Mouse (Mus musculus) midbrain, embryonic 14.5 days (tissue): Measurements from ENCODE around the gene Ptcd1. TPM values are rescaled to one million over a fixed set of nuclear protein-coding genes. Genes with fewer than 3 reads are reported as not detected.

Experiments used
- ATAC-seq: fragments of 200-750 bp; cut with Nextera tagmentation; 2 replicates; pipeline ENCODE4 v1.8.0; 2017; ENCODE audit warnings: moderate number of reproducible peaks, moderate library complexity; ENCODE audit not compliant: low FRiP score, low TSS enrichment
- DNase-seq: peaks from one replicate; pipeline ENCODE4 v3.0.0-alpha.2; 2015
- H3K27ac ChIP-seq: fragments of 300-500 bp; sonication (generic); replicated peaks from 2 replicates; pipeline ENCODE4 v1.5.1; 2014; ENCODE audit warnings: mild to moderate bottlenecking, low read depth, low read length, moderate library complexity
- H3K27me3 ChIP-seq: fragments of 300-500 bp; sonication (generic); 2 replicates; pipeline ENCODE4 v1.6.1; 2014; ENCODE audit warnings: low read length, control low read depth, mixed read lengths; ENCODE audit not compliant: control insufficient read depth, insufficient read depth
- H3K36me3 ChIP-seq: fragments of 300-500 bp; sonication (generic); 2 replicates; pipeline ENCODE4 v1.6.1; 2014; ENCODE audit warnings: low read length, control low read depth; ENCODE audit not compliant: control insufficient read depth, insufficient read depth
- H3K4me1 ChIP-seq: fragments of 300-500 bp; sonication (generic); 2 replicates; pipeline ENCODE4 v1.6.1; 2014; ENCODE audit warnings: mild to moderate bottlenecking, antibody characterized with exemption, low read length, control low read depth; ENCODE audit not compliant: control insufficient read depth, insufficient read depth
- H3K4me2 ChIP-seq: fragments of 300-500 bp; sonication (generic); 2 replicates; pipeline ENCODE4 v1.6.1; 2014; ENCODE audit warnings: mild to moderate bottlenecking, low read length, moderate library complexity
- H3K4me3 ChIP-seq: fragments of 300-500 bp; sonication (generic); replicated peaks from 2 replicates; pipeline ENCODE4 v1.5.1; 2014; ENCODE audit warnings: low read depth, low read length
- H3K9ac ChIP-seq: fragments of 300-500 bp; sonication (generic); replicated peaks from 2 replicates; pipeline ENCODE4 v1.6.1; 2014; ENCODE audit warnings: mild to moderate bottlenecking, low read length, moderate library complexity
- H3K9me3 ChIP-seq: fragments of 300-500 bp; sonication (generic); 2 replicates; pipeline ENCODE4 v1.6.1; 2016; ENCODE audit warnings: low read length, control low read depth, mixed read lengths; ENCODE audit not compliant: control insufficient read depth
- WGBS: fragments of 180-500 bp; shearing (Covaris S2); extraction: QIAGEN DNeasy Blood & Tissue Kit; methylation state at CpG from one replicate; pipeline ENCODE4 v1.1.7; 2014; 5-methylcytosine and 5-hydroxymethylcytosine counted together
- polyA plus RNA-seq: library from polyadenylated mRNA; unstranded; fragments of >200 nt; fragmentation: Nextera tagmentation; extraction: Ambion mirVana; gene quantifications from 2 replicates; pipeline ENCODE4 v1.2.1, GENCODE M21; 2014

Gene Ptcd1
- polyA plus RNA-seq, 1 experiment from 2014 or later, result 20.2 TPM

DNA sequence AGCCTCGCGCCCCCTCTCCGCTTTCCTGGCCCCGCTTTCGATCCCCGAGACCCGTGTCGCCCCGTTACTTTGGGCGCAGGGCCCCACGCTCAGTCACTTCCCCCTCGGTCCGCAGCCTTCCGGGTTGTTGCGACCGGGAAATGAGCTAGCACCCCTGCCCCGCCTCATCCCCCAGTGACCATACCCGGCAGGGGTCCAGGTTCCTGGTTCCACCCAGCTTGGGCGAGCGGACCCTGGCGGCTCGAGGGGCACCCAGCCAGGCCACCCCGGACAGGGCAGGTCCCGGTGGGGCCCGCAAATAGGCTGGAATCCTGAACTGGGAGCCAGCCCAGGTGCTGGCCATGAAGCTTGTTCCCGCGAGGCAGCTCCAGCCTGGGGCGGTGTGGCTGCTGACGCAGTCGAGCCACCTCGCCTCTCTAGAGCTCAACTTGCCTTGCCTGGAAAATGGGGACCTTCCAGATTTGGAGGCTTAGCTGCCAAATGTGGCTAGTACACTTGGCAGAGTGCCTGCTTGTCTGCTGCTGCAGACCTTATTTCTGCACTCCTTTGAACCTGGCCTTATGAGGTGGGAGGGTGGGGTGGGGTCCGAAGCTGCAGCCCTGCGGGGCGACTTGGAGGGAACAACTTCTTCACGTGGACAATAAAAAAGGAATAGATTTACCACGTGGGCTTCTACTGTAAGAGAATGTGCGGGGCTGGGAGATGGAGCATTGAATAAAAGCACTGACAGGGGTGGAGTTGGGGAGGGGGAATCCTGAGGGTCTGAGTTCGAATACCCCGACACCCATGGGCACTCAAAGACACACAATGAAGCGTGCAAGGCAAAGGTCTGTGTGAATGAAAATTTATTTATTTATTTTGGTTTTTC, 52.1 kb downstream of the Ptcd1 start:
- H3K9me3 ChIP-seq, result no peaks in the 10 kb centered on the region
- DNase-seq (peak; percentile 41), ATAC-seq (peak; percentile 28; the same call in 1 of the 2 replicates)
- peaks cover 15% of the 10 kb centered on the region; the same call in 1 of the 2 replicates for H3K27me3 ChIP-seq
- no peak overlapping the region for H3K27ac ChIP-seq
- peak overlapping the region; percentile 39; the same call in 1 of the 2 replicates for H3K9ac ChIP-seq
- 20% methylated on average over 40 of the region's 40 CpGs for WGBS
- H3K36me3 ChIP-seq, result peaks cover 10% of the 10 kb centered on the region
- H3K4me1 ChIP-seq, result 0 out of 2 replicates have a peak, but pooled peaks cover 3% of the 10 kb centered on the region
- peak overlapping the region; percentile 38 for H3K4me3 ChIP-seq
- H3K4me2 ChIP-seq, result peak overlapping the region; percentile 54

DNA sequence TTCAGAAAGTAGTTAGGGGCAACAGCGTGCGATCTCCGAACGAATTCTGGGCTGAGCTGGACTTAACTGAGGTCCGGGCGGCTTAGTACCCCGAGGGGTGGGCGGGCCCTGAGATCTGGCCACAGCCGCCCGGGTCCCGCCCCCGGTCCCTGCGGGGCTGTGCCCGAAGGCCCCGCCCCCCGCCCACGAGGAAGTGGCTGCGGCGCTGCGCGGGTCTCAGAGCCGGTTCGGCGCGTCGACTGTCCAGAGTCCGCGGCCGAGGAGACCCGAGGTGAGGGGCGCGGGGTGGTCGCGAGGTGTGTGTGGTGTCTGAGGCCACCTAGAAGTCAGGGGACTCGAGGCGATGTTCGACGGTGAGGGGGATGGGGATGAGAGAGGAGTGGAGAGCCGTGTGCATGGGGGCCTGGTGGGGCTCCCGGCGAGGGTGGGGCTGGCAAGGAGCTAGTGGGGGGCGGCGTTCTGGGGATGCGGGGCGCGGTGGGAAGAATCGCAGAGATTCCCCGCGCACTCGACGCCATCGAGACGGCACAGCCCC, 52.8 kb downstream of the Ptcd1 start, which contains the start of gene Arpc1b:
TSS of gene Arpc1b (plus strand) at position 145 of the 535 bp plus-strand sequence.
- H3K4me1 ChIP-seq, result 0 out of 2 replicates have a peak, but pooled peaks cover 3% of the 10 kb centered on the region
- peaks cover 15% of the 10 kb centered on the region; the same call in 1 of the 2 replicates for H3K27me3 ChIP-seq
- no peaks in the 10 kb centered on the region for H3K9me3 ChIP-seq
- peak within 1 kb of the TSS; percentile 54 for H3K4me2 ChIP-seq
- DNase-seq (peak; percentile 66), ATAC-seq (peak; percentile 58; the same call in 1 of the 2 replicates)
- 2% methylated on average over 51 of the region's 53 CpGs for WGBS
- H3K27ac ChIP-seq, result no peak within 1 kb of the TSS
- H3K4me3 ChIP-seq, result peak within 1 kb of the TSS; percentile 38
- peaks cover 17% of the 10 kb centered on the region for H3K36me3 ChIP-seq
- peak within 1 kb of the TSS; percentile 39; the same call in 1 of the 2 replicates for H3K9ac ChIP-seq

DNA sequence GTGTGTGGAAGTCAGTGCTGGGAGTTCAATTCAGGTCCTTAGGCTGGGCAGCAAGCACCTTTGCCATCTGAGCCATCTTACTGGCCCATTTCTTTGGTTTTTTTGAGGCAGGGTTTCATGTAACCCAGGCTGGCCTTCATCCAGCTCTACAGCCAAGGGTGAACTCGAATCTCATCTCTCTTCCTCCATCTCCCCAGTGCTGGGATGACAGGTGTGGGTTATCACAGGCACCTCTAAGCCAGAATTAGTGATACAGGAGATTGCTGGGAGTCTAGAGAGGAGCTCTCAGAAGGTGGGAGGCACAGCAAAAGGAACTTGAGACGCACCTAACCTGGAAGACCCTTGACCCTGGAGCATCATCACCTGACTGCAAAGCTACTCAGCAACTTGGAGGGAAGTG, 53.5 kb downstream of the Ptcd1 start:
- Histone ChIP-seq H3K36me3 (peaks cover 24% of the 10 kb centered on the region), H3K4me2 (no peak overlapping the region), H3K9me3 (no peaks in the 10 kb centered on the region), H3K4me3 (no peak overlapping the region), H3K27me3 (peaks cover 15% of the 10 kb centered on the region; the same call in 1 of the 2 replicates), H3K4me1 (0 out of 2 replicates have a peak, but pooled peaks cover 3% of the 10 kb centered on the region), H3K27ac (no peak overlapping the region), H3K9ac (no peak overlapping the region)
- no peak for DNase-seq
- no peak for ATAC-seq
- 59% methylated on average over 2 of the region's 2 CpGs for WGBS

DNA sequence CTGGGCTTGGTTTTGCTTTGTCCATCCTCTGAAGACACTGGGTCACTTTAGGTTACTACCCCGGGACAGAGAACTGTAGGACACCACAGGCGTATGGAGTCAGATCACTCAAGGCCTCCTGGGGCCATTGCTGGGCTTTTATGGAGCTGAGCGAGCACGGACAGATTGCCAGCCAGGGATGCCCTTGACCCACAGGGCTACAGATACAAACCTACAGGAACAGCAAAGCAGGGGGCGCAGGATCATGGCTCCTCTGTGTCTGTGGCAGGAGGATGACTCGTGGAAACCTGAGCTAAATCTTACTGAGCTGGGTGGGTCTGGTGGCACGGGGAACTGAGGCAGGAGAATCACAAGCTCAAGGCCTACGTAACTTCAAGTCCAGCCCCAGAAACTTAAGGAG, 54.3 kb downstream of the Ptcd1 start:
- no peak overlapping the region for H3K4me3 ChIP-seq
- WGBS, result 83% methylated on average over 8 of the region's 8 CpGs
- no peaks in the 10 kb centered on the region for H3K9me3 ChIP-seq
- DNase-seq, result no peak
- H3K27me3 ChIP-seq, result peaks cover 15% of the 10 kb centered on the region; the same call in 1 of the 2 replicates
- H3K27ac ChIP-seq, result no peak overlapping the region
- peaks cover 33% of the 10 kb centered on the region for H3K36me3 ChIP-seq
- 0 out of 2 replicates have a peak, but pooled peaks cover 3% of the 10 kb centered on the region for H3K4me1 ChIP-seq
- no peak for ATAC-seq
- no peak overlapping the region for H3K4me2 ChIP-seq
- H3K9ac ChIP-seq, result no peak overlapping the region

DNA sequence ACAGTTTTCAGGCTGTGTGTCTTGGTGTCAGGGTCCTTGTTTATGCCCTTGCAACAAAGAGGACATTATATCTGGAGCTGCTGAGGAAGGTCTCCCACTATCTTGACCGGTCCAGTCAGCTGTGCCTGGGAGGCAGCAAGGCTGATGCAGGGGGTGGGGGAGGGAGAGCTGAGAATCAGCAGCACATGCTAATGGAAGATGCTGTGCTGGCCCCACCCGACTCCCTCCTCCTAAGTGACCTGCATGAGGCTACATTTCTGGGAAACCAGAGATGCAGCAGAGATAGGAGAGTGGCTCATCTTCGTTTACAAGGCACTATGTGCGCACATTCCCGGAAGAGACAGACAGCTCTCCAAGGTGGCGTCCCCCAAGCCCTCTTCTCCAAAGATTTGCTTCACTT, 56.5 kb downstream of the Ptcd1 start:
- ATAC-seq (no peak), DNase-seq (no peak)
- no peaks in the 10 kb centered on the region for H3K9me3 ChIP-seq
- no peak overlapping the region for H3K4me3 ChIP-seq
- H3K36me3 ChIP-seq, result peaks cover 55% of the 10 kb centered on the region
- peaks cover 15% of the 10 kb centered on the region; the same call in 1 of the 2 replicates for H3K27me3 ChIP-seq
- 96% methylated on average over 6 of the region's 6 CpGs for WGBS
- 0 out of 2 replicates have a peak, but pooled peaks cover 3% of the 10 kb centered on the region for H3K4me1 ChIP-seq
- H3K9ac ChIP-seq, result no peak overlapping the region
- no peak overlapping the region for H3K4me2 ChIP-seq
- no peak overlapping the region for H3K27ac ChIP-seq

DNA sequence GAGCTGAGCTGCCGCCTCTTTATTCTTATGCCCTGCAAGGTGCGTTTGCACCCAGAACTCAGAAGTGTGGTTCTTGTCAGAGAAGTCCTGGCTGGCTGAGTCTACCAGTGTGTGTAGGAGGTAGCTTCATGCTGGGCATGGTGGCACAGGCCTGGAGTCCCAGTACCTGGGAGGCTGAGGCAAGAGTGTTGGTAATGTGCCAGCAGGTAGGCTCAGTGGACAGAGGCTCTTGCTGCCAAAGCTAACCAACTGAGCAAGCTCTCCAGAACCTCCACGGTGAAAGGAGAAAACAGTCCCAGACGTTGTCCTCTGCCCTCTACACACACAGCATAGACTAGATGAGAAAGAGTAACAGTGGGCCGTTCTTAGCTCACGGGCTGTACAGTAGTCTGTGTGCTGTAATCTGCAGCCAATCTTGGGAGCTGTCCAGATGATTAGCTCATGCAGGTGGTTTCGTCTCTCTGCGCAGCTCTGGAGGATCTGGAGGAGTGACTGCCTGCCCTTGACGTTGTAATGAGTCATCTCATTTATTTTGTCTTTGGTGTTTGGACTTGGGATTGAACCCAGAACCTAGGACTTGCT, 61.1 kb downstream of the Ptcd1 start:
- Histone ChIP-seq H3K9ac (no peak overlapping the region), H3K27me3 (no peaks in the 10 kb centered on the region), H3K27ac (no peak overlapping the region), H3K4me2 (no peak overlapping the region), H3K9me3 (no peaks in the 10 kb centered on the region), H3K36me3 (peaks cover 97% of the 10 kb centered on the region), H3K4me3 (no peak overlapping the region), H3K4me1 (no peaks in the 10 kb centered on the region)
- DNase-seq, result no peak
- no peak for ATAC-seq
- 96% methylated on average over 9 of the region's 9 CpGs for WGBS

DNA sequence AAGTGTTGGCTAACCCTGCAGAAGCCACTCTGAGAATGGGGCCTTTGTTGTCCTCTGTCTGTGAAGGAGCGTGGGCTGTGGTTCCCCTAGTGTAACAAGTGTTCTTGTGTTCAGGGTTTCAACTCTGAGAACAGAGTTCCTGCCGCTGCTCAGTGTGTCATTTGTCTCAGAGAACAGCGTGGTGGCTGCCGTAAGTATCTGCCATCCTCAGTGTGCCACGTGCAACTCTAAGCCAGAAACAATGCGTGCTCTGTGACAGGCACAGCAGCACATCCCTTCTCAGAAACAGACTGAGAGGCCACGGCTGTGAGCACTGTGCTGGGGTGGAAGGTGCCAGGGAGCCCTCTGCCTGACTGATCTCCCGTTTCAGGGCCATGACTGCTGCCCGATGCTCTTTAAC, 62.6 kb downstream of the Ptcd1 start:
- Histone ChIP-seq H3K27ac (no peak overlapping the region), H3K9ac (no peak overlapping the region), H3K4me2 (no peak overlapping the region), H3K4me1 (no peaks in the 10 kb centered on the region), H3K36me3 (peaks cover 96% of the 10 kb centered on the region), H3K4me3 (no peak overlapping the region), H3K9me3 (no peaks in the 10 kb centered on the region), H3K27me3 (no peaks in the 10 kb centered on the region)
- ATAC-seq, result no peak
- DNase-seq, result no peak
- WGBS, result 89% methylated on average over 9 of the region's 9 CpGs

DNA sequence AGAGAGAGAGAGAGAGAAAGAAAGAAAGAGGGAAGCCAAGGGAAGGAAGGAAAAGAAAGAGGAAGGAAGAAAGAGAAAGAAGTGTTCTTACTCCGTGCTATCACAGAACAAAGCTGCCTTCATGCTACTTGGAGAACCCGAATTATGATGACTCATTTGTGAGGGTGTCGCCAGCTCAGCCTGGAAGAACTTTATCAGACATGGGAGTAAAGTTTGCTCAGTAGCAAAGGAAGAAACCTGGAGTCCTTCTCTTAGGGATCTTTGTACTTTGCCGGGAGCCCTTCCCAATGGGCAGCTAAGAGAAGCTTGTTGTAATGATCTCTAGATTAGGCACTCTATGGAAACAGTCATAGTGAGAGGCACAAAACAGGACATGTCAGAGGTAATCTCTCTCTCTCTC, 64.2 kb downstream of the Ptcd1 start:
- peaks cover 96% of the 10 kb centered on the region for H3K36me3 ChIP-seq
- no peak for ATAC-seq
- H3K4me3 ChIP-seq, result no peak overlapping the region
- no peak for DNase-seq
- no peak overlapping the region for H3K4me2 ChIP-seq
- H3K27me3 ChIP-seq, result no peaks in the 10 kb centered on the region
- H3K9ac ChIP-seq, result no peak overlapping the region
- 90% methylated on average over 4 of the region's 4 CpGs for WGBS
- H3K4me1 ChIP-seq, result no peaks in the 10 kb centered on the region
- no peak overlapping the region for H3K27ac ChIP-seq
- no peaks in the 10 kb centered on the region for H3K9me3 ChIP-seq
